Mouse (Mus musculus) lung, postnatal 10 days (tissue): ENCODE measurements around the gene Rad50.

Experiments
- DNase-seq: peaks from one replicate; pipeline ENCODE4 v3.0.0; 2021

The Rad50 gene

DNA sequence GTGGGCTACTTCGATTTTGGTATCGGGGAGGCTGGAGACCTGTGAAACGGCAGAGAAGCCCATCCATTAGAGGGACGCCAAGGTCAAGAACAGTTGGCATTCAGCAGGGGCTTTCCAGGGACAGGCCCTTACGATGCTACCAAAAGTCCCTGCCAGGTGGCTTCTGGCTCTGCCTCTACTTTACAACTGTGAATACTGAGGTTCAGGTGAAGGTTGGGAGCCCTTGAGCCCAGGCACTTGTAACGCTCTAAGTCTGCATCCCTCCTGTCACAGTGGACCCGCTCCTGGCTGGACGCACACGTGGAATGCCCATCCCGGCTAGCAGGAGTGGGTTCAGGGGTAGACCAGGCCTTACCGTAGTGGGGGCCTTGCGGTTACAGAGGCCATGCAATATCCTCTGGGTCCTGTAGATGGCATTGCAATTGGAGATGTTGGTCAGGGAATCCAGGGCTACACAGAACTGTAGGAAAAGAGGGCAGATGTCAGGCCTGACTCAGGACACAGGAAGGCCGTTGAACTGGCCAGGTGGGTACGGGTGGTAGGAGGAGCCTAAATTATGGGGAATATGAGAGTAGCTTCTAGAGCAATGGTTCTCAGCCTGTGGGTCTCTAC lies 74.9 kb downstream of the Rad50 start:
- DNase-seq = peak; percentile 27

GRCm38 (mm10) chr11:53627859-53628258 lies 79.3 kb downstream of the Rad50 start:
- DNase-seq = peak; percentile 88

GRCm38 (mm10) chr11:53626802-53627373 lies 80.2 kb downstream of the Rad50 start:
- no peak for DNase-seq

DNA sequence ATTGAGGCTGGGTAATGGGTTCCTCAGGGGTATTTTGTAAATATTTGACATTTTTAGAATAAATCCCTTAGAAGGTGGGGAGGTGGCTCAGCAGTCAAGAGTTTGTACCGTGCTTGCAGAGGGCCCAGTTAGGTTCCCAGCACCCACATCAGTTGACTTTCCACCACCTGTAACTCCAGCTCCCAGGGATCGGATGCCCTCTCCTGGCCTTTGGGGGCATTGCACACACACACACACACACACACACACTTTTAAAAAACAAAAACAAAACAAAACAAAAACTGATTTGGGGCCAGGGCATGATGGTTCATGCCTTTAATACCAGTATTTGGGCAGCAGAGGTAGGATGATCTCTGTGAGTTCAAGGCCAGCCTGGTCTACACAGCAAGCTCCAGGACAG lies 83.0 kb downstream of the Rad50 start:
- no peak for DNase-seq

GRCm38 (mm10) chr11:53623573-53623972 lies 83.5 kb downstream of the Rad50 start:
- DNase-seq = no peak

DNA sequence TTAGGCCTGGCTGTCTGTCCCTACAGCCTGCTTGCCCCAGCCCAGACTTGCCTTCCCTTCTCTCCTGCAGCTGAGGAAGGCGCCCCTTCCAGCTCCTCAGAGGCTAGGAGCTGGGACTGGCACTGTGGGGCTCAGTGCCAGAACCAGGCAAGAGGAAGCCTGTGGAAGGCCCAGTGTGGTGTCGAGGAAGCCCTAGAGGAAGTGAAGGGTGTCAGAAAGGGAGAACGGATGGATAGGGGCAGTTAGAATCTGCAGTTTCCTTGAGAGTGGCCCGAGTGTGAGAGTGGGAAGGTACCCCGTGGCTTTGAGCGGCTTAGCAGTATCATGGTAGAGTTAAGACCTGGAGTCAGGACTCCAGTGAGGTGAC lies 84.7 kb downstream of the Rad50 start:
- DNase-seq = no peak

DNA sequence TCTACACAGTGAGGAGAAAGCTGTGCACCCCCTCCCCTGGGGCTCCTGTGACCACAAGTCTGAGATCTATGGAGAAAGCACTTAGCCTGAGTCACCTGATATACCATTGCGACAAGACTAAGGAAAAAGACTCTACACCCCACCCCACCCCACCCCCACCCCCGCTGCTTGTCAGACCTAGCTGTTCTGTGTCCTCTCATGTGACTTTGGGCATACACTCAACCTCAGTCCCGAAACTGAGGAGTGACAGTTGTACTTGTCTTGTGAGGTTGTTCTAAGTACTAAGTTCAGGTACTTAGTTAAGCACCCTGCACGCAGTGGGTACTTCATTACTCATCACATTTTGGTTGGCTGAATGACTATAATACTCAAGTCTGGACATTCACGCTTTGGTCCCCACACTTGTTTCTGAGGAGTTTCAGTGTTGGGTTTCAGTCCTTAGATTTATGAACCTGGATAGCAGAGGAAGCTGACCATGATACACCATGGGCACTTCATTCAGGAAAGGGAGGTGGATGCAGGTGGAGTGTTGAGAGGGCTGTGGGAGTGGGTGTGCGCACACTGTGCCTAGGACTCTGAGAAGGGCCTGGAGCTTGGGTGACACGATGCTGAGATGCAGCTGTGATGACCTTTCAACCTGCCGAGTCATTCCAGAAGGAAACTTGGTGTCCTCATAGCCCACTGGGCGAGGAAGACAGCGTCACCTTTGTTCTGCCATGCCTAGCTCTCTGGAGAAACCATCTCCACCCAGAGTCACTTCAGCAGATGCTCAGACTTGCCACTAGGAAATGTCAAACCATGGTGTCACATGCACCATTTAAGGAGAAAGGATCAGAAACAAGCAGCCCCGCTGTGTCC lies 85.3 kb downstream of the Rad50 start:
- DNase-seq = no peak

DNA sequence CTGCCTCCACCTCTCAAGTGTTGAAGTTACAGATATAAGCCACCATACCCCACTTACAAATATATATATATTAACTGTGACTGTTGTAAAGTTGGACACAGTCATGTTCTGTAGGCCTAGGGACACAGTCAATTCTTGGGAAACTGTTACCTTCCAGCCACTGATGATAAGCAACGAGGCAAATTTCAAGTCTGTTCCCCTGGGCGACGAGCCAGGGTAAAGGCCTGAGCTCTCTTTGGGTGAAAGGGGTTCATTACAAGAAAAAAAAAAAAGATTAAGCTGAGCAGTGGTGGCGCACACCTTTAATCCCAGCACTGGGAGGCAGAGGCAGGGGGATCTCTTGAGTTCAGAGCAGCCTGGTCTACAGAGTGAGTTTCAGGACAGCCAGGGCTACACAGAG lies 87.0 kb downstream of the Rad50 start:
- DNase-seq = no peak

DNA sequence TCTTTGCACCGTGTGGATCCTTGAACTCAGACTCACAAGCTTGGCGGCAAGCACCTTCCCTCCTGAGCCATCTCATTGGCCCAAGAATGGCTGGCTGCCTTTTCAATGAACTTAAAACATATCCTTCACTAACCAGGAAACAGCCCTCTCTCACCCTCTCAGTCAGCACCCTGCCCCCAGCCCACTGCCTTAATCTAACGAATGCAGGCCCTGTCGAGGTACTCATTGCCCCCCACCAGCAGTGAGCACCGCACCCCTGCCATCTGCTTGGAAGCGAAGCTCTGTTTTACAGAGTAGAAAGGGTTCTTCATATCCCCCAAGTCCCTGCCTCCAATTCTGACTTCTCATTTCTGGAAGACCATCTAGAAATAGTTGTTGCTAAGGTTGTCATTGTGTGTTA lies 87.7 kb downstream of the Rad50 start:
- no peak for DNase-seq

- no peak for DNase-seq
These were observed 88.4 kb downstream of the Rad50 start, which contains the start of gene Il4 for GRCm38 (mm10) chr11:53618619-53619198. Gene Il4, minus strand, starts transcription at chr11:53618669.

DNA sequence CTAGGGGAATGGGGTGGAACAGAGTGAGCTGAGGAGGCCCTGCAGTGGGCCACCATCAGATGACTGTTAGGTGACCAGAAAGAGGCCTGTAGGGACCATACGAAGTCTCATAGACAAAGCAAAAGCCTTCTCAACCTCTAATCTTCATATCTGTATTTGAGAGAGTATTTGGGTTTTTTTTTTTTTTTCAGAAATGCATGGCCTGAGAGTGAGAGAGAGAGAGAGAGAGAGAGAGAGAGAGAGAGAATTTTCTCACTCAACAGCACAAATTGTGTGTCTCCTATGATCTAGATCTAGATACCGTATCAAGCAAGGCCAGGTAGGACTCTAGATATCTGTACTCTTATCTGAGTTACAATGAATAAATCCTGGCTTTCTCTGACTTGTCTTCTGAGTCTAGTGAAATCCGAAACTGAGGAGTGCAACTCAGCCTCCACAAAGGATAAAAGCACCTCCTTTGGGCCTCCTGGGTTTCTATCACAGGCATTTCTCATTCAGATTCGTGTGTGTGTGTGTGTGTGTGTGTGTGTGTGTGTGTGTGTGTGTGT lies 89.5 kb downstream of the Rad50 start:
- no peak for DNase-seq

- DNase-seq = peak; percentile 27
These were observed 90.2 kb downstream of the Rad50 start for GRCm38 (mm10) chr11:53616748-53617558.

GRCm38 (mm10) chr11:53615575-53615974 lies 91.5 kb downstream of the Rad50 start:
- DNase-seq = no peak

DNA sequence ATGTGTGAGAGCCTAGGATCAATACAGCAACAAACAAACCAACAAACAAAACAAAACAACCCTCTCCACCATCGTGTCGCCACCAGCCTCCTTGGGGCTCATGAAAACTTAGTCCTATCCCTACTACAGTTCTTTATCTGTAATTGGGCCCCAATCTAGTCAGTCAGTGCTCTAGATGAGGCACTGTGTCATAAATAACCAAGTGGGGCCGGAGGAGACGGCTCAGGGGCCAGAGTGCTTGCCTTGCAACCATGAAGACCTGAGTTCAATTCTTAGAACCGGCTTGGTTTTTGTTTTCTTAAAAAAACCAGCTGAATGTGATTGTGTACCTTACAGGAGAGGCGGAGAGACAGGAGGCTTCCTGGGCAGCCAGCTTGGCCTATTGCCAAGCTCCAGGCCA lies 91.9 kb downstream of the Rad50 start:
- no peak for DNase-seq

GRCm38 (mm10) chr11:53609672-53610071 lies 97.4 kb downstream of the Rad50 start:
- DNase-seq = no peak

DNA sequence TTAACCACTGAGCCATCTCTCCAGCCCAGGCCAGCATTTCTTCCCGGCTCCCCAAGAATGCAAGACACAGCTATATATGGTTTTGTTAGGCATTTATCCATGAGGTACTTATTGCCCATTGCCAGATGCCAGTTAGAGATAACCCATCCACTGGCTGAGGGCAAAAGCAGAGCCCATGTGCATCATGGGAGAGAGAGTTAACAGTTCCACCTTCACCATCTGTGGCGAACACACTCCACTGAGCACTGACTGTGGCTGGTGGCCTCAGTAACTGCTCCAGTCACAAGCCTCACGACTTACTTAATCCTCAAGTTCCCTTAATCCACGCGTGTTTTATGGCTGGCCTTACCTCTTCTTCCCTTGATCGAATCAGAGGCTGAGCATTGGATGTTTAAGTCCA lies 97.9 kb downstream of the Rad50 start:
- DNase-seq = no peak

DNA sequence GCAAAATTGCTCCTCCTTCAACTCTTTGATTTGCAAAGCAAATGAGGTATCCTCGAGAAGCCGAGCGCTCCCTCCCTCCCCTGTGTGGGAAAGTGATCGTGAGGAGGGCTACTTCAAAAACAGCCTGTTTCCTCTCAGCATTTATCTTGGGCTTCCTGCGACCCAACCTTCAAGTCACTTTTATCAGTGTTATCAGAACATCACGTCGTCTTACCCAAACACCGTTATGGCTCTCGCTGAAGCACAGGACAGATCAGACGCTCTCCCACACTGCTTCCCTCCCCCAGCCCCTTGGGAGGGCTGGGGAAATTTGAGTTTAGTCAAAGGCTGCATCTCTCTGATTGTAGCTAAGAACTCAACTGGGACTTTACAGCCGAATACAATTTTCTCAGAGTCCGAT lies 101.5 kb downstream of the Rad50 start:
- no peak for DNase-seq

DNA sequence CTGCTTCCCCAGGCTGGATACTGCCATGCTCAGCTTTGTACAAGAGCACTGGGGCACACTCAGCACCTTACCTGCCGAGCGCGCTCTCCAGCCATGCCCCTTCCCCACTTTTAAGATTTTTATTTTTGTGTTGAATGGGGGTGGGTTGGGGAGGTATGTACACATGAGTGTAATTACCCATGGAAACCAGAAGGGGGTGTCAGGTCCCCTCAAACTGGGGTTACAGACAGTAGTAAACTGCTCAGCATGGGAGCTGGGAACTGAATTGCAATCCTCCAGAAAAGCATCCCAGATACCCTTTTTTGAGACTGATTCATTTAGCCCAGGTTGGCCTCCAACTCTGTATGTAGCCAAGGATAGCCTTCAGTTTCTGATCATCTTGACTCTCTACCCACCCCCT lies 102.1 kb downstream of the Rad50 start:
- DNase-seq = no peak
